ENCODE assay signal across 9 mouse cellular contexts in the genomic region with DNA sequence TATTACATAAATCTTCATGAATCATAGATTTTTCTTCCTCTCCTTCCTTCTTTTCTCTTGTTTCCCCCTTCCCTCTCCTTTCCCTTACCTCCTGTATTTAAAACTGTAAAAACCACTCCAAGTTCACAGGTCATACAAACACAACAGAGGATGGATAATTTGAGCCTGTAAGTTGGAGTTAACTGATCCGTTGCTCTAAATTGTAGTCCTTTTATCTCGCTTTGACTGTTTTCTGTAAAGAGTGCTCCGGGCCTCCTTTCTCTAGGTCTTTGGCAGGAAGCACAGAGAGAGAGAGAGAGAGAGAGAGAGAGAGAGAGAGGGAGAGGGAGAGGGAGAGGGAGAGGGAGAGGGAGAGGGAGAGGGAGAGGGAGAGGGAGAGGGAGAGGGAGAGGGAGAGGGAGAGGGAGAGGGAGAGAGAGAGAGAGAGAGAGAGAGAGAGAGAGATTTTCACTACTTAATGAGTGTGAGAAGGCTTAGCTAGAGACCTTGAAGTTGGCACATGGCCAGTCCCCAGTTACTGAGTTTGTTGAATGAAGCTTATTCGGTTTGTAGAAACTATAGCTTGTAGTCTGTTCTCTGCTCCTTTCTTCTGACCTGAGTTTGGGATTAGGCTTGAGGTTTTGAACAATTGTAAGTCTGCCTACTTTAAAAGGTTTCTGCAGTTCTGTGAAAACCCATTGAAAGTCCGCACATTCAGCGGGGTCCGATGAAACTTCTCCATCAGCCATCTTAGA.
DNase-seq lines count a peak whose midpoint lies in the region; ATAC-seq lines count a peak whose summit lies in the region.
"Had no signal": no experiment of that assay in that cellular context is flagged by ENCODE, and none has a peak within 500 bp of the region (broad histone marks: within the 10 kb centered on the region; RNA-seq: fewer than 3 reads in every experiment).

No protein-coding gene starts in this region.

- peak overlapping the region; percentile 60 for H3K27ac ChIP-seq in heart, embryonic 10.5 days
- peak overlapping the region; percentile 80 for H3K27ac ChIP-seq in forebrain, embryonic 11.5 days (ENCODE audit: low read depth, low read length)
- H3K27ac ChIP-seq in kidney, embryonic 15.5 days: peak overlapping the region; percentile 87
- H3K27ac ChIP-seq in liver, embryonic 11.5 days (ENCODE audit: low read depth, low read length): no peak overlapping the region
- H3K27ac ChIP-seq: liver, embryonic 14.5 days had no signal

- H3K4me2 ChIP-seq in forebrain, embryonic 11.5 days (ENCODE audit: low read depth, low read length, severe bottlenecking): no peak overlapping the region
- 0 out of 2 replicates have a peak overlapping the region, but pooled peaks have one; percentile 14 for H3K4me2 ChIP-seq in kidney, embryonic 15.5 days
- H3K4me2 ChIP-seq in liver, embryonic 11.5 days: no peak overlapping the region

- 41% methylated on average over 7 of the region's 7 CpGs for WGBS in heart, embryonic 10.5 days
- WGBS in forebrain, embryonic 11.5 days: 38% methylated on average over 7 of the region's 7 CpGs
- 32% methylated on average over 7 of the region's 7 CpGs for WGBS in kidney, embryonic 15.5 days
- 66% methylated on average over 7 of the region's 7 CpGs for WGBS in liver, embryonic 11.5 days

- ATAC-seq in forebrain, embryonic 11.5 days (replicated peaks; ENCODE audit: low FRiP score): peak; percentile 70
- peak; percentile 37; the same call in 1 of the 2 replicates for ATAC-seq in kidney, embryonic 15.5 days (replicated peaks; ENCODE audit: low FRiP score)
- ATAC-seq in liver, embryonic 11.5 days (replicated peaks; ENCODE audit: low FRiP score): no peak

- no peaks in the 10 kb centered on the region for H3K9me3 ChIP-seq in heart, embryonic 10.5 days
- H3K9me3 ChIP-seq in forebrain, embryonic 11.5 days (ENCODE audit: control insufficient read depth, low read length): no peaks in the 10 kb centered on the region
- H3K9me3 ChIP-seq in kidney, embryonic 15.5 days (replicated peaks): no peaks in the 10 kb centered on the region
- H3K9me3 ChIP-seq in liver, embryonic 11.5 days (ENCODE audit: control insufficient read depth, low read length): no peaks in the 10 kb centered on the region

- H3K4me1 ChIP-seq in heart, embryonic 10.5 days: peaks cover 25% of the 10 kb centered on the region
- H3K4me1 ChIP-seq in forebrain, embryonic 11.5 days (replicated peaks; ENCODE audit: control insufficient read depth, insufficient read depth, low read length): peaks cover 4% of the 10 kb centered on the region; the same call in 1 of the 2 replicates
- peaks cover 27% of the 10 kb centered on the region for H3K4me1 ChIP-seq in kidney, embryonic 15.5 days
- no peaks in the 10 kb centered on the region for H3K4me1 ChIP-seq in liver, embryonic 11.5 days (replicated peaks; ENCODE audit: control insufficient read depth, insufficient read depth, low read length)

- no peak overlapping the region for H3K4me3 ChIP-seq in heart, embryonic 10.5 days
- H3K4me3 ChIP-seq in forebrain, embryonic 11.5 days (ENCODE audit: low read depth, low read length): no peak overlapping the region
- H3K4me3 ChIP-seq in kidney, embryonic 15.5 days (replicated peaks): no peak overlapping the region
- H3K4me3 ChIP-seq in liver, embryonic 11.5 days (ENCODE audit: low read depth, low read length): no peak overlapping the region

- intact Hi-C loops in heart, postnatal 25 days (cut with DNase I): no loop called here

- peaks cover 5% of the 10 kb centered on the region; the same call in 1 of the 2 replicates for H3K36me3 ChIP-seq in heart, embryonic 10.5 days
- H3K36me3 ChIP-seq in forebrain, embryonic 11.5 days (ENCODE audit: control insufficient read depth, insufficient read depth, low read length): no peaks in the 10 kb centered on the region; the same call in 1 of the 2 replicates
- peaks cover 2% of the 10 kb centered on the region; the same call in 1 of the 2 replicates for H3K36me3 ChIP-seq in kidney, embryonic 15.5 days
- H3K36me3 ChIP-seq in liver, embryonic 11.5 days (ENCODE audit: control insufficient read depth, insufficient read depth, low read length): no peaks in the 10 kb centered on the region

- H3K9ac ChIP-seq in forebrain, embryonic 11.5 days (ENCODE audit: low read length): no peak overlapping the region
- H3K9ac ChIP-seq in kidney, embryonic 15.5 days: no peak overlapping the region
- no peak overlapping the region for H3K9ac ChIP-seq in liver, embryonic 11.5 days (ENCODE audit: low read depth, low read length)
- H3K9ac ChIP-seq: liver, embryonic 14.5 days had no signal

- no peaks in the 10 kb centered on the region for H3K27me3 ChIP-seq in heart, embryonic 10.5 days (ENCODE audit: insufficient read depth, poor library complexity, severe bottlenecking)
- no peaks in the 10 kb centered on the region for H3K27me3 ChIP-seq in forebrain, embryonic 11.5 days (ENCODE audit: control insufficient read depth, insufficient read depth, low read length)
- no peaks in the 10 kb centered on the region for H3K27me3 ChIP-seq in kidney, embryonic 15.5 days
- H3K27me3 ChIP-seq in liver, embryonic 11.5 days (replicated peaks; ENCODE audit: control insufficient read depth, insufficient read depth, low read length): no peaks in the 10 kb centered on the region

- DNase-seq in heart, embryonic 10.5 days (ENCODE audit: low spot score): no peak
- DNase-seq in heart, postnatal 25 days (ENCODE audit: low spot score): no peak
- peak; percentile 53 for DNase-seq in MN1 (ENCODE audit: low spot score)
- DNase-seq in forebrain, embryonic 11.5 days (ENCODE audit: low spot score): no peak
- peak; percentile 88 for DNase-seq in retina, postnatal 1 day
- no peak for DNase-seq in urinary bladder, adult 18-20 months (ENCODE audit: low spot score in 2 of 2)
- DNase-seq in liver, embryonic 11.5 days (ENCODE audit: low spot score): no peak

Comparison
In these comparisons a context has a peak if more than half of its experiments do, and no peak if none do; other contexts are left out.
1. DNase-seq: peak in MN1 (single experiment) and retina, postnatal 1 day (single experiment); none in heart, embryonic 10.5 days (single experiment), heart, postnatal 25 days (single experiment), forebrain, embryonic 11.5 days (single experiment), urinary bladder, adult 18-20 months (0 of 2) and liver, embryonic 11.5 days (single experiment).